Comparison of ENCODE assay signal across 19 mouse cellular contexts in genomic region chr3:109574161-109574560, GRCm38 (mm10).
DNase-seq lines count a peak whose midpoint lies in the region; ATAC-seq and TF ChIP-seq lines count a peak whose summit lies in the region.
"Had no signal": no experiment of that assay in that cellular context is flagged by ENCODE, and none has a peak within 500 bp of the region (broad histone marks: within the 10 kb centered on the region; RNA-seq: fewer than 3 reads in every experiment).

No protein-coding gene starts in this region.

- H3K4me2 ChIP-seq in heart, embryonic 13.5 days = 0 out of 2 replicates have a peak overlapping the region, but pooled peaks have one; percentile 6
- H3K4me2 ChIP-seq in lung, embryonic 14.5 days = peak overlapping the region; percentile 29
- peak overlapping the region; percentile 37 for H3K4me2 ChIP-seq in intestine, embryonic 16.5 days (ENCODE audit: low read depth, low read length)
- peak overlapping the region; percentile 41 for H3K4me2 ChIP-seq in stomach, embryonic 16.5 days (ENCODE audit: low read depth, low read length)
- H3K4me2 ChIP-seq: hindbrain, embryonic 12.5 days had no signal

- TF ChIP-seq CTCF in lung, embryonic 14.5 days (IDR thresholded peaks at IDR 0.05; ENCODE audit: low read depth) = no peak

- no peak overlapping the region for H3K9ac ChIP-seq in heart, embryonic 13.5 days
- no peak overlapping the region for H3K9ac ChIP-seq in lung, embryonic 14.5 days
- peak overlapping the region; percentile 39; the same call in 1 of the 2 replicates for H3K9ac ChIP-seq in intestine, embryonic 16.5 days (ENCODE audit: low read depth, low read length)
- peak overlapping the region; percentile 63 for H3K9ac ChIP-seq in stomach, embryonic 16.5 days (ENCODE audit: low read length)
- H3K9ac ChIP-seq: hindbrain, embryonic 12.5 days had no signal

- WGBS in heart, embryonic 13.5 days = 80% methylated on average over 6 of the region's 6 CpGs
- 41% methylated on average over 6 of the region's 6 CpGs for WGBS in lung, embryonic 14.5 days
- WGBS in intestine, embryonic 16.5 days = 52% methylated on average over 6 of the region's 6 CpGs
- WGBS in stomach, embryonic 16.5 days = 55% methylated on average over 6 of the region's 6 CpGs

- no peak for ATAC-seq in heart, embryonic 13.5 days (ENCODE audit: extremely low read depth, insufficient number of reproducible peaks, low FRiP score, low TSS enrichment)
- ATAC-seq in lung, embryonic 14.5 days (ENCODE audit: insufficient read depth) = peak; percentile 30; the same call in 1 of the 2 replicates
- no peak for ATAC-seq in intestine, embryonic 16.5 days
- no peak for ATAC-seq in stomach, embryonic 16.5 days (ENCODE audit: insufficient read depth, low FRiP score)
- ATAC-seq in erythroblast, adult 5-6 weeks (replicated peaks; ENCODE audit: low FRiP score, poor library complexity, severe bottlenecking) = no peak
- ATAC-seq: inflammation-experienced regulatory T-cells, adult 6 months had no signal

- no peak for DNase-seq in heart, adult 11 months
- DNase-seq in lung, embryonic 14.5 days = no peak
- no peak for DNase-seq in lung, adult 18-20 months
- no peak for DNase-seq in adrenal gland, postnatal 36 days
- DNase-seq: cerebellum, adult 11-12 months; cerebellum, postnatal 25 days; gastrocnemius, postnatal 25 days; heart, postnatal 10 days; liver; lung, adult 2 months; spleen, adult 18-20 months; thymus, postnatal 14 days had no signal

- no peak overlapping the region for H3K27ac ChIP-seq in heart, embryonic 13.5 days (replicated peaks)
- H3K27ac ChIP-seq in lung, embryonic 14.5 days (ENCODE audit: low read depth) = peak overlapping the region; percentile 10; the same call in 1 of the 2 replicates
- peak overlapping the region; percentile 55 for H3K27ac ChIP-seq in intestine, embryonic 16.5 days (ENCODE audit: low read length)
- peak overlapping the region; percentile 50 for H3K27ac ChIP-seq in stomach, embryonic 16.5 days (ENCODE audit: low read length)
- H3K27ac ChIP-seq: hindbrain, embryonic 12.5 days; left cerebral cortex, adult 2 months had no signal

- no peaks in the 10 kb centered on the region for H3K27me3 ChIP-seq in heart, embryonic 13.5 days (replicated peaks)
- no peaks in the 10 kb centered on the region for H3K27me3 ChIP-seq in lung, embryonic 14.5 days (ENCODE audit: insufficient read depth, low read length)
- H3K27me3 ChIP-seq in intestine, embryonic 16.5 days (replicated peaks; ENCODE audit: control insufficient read depth, insufficient read depth, low read length) = no peaks in the 10 kb centered on the region
- no peaks in the 10 kb centered on the region for H3K27me3 ChIP-seq in stomach, embryonic 16.5 days (ENCODE audit: control insufficient read depth, insufficient read depth, low read length)
- H3K27me3 ChIP-seq: hindbrain, embryonic 12.5 days had no signal

- no peak overlapping the region for H3K4me3 ChIP-seq in heart, embryonic 13.5 days
- no peak overlapping the region for H3K4me3 ChIP-seq in lung, embryonic 14.5 days (ENCODE audit: low read depth, low read length)
- peak overlapping the region; percentile 37 for H3K4me3 ChIP-seq in intestine, embryonic 16.5 days (ENCODE audit: low read length)
- peak overlapping the region; percentile 36 for H3K4me3 ChIP-seq in stomach, embryonic 16.5 days (replicated peaks; ENCODE audit: low read length)
- H3K4me3 ChIP-seq: hindbrain, embryonic 12.5 days; left cerebral cortex, adult 2 months had no signal

- no peaks in the 10 kb centered on the region for H3K36me3 ChIP-seq in heart, embryonic 13.5 days
- H3K36me3 ChIP-seq in lung, embryonic 14.5 days (ENCODE audit: insufficient read depth) = no peaks in the 10 kb centered on the region
- no peaks in the 10 kb centered on the region for H3K36me3 ChIP-seq in intestine, embryonic 16.5 days (ENCODE audit: control insufficient read depth, insufficient read depth, low read length)
- H3K36me3 ChIP-seq in stomach, embryonic 16.5 days (ENCODE audit: control insufficient read depth, insufficient read depth, low read length) = no peaks in the 10 kb centered on the region
- H3K36me3 ChIP-seq: hindbrain, embryonic 12.5 days had no signal

- H3K9me3 ChIP-seq in heart, embryonic 13.5 days = no peaks in the 10 kb centered on the region
- no peaks in the 10 kb centered on the region for H3K9me3 ChIP-seq in lung, embryonic 14.5 days (ENCODE audit: low read depth, low read length)
- H3K9me3 ChIP-seq in intestine, embryonic 16.5 days (ENCODE audit: control insufficient read depth, low read length) = no peaks in the 10 kb centered on the region
- no peaks in the 10 kb centered on the region for H3K9me3 ChIP-seq in stomach, embryonic 16.5 days (replicated peaks; ENCODE audit: control insufficient read depth, low read length)
- H3K9me3 ChIP-seq: hindbrain, embryonic 12.5 days had no signal

- peaks cover 13% of the 10 kb centered on the region for H3K4me1 ChIP-seq in heart, embryonic 13.5 days
- no peaks in the 10 kb centered on the region for H3K4me1 ChIP-seq in lung, embryonic 14.5 days (ENCODE audit: insufficient read depth)
- peaks cover 9% of the 10 kb centered on the region; the same call in 1 of the 2 replicates for H3K4me1 ChIP-seq in intestine, embryonic 16.5 days (ENCODE audit: control insufficient read depth, insufficient read depth, low read length)
- peaks cover 13% of the 10 kb centered on the region for H3K4me1 ChIP-seq in stomach, embryonic 16.5 days (ENCODE audit: control insufficient read depth, insufficient read depth, low read length)
- H3K4me1 ChIP-seq: hindbrain, embryonic 12.5 days had no signal

Comparison
In these comparisons a context has a peak if more than half of its experiments do, and no peak if none do; other contexts are left out.
1. H3K4me3 ChIP-seq: peak in intestine, embryonic 16.5 days (single experiment) and stomach, embryonic 16.5 days (single experiment); none in heart, embryonic 13.5 days (single experiment) and lung, embryonic 14.5 days (single experiment).
2. H3K9ac ChIP-seq: peak in intestine, embryonic 16.5 days (single experiment) and stomach, embryonic 16.5 days (single experiment); none in heart, embryonic 13.5 days (single experiment) and lung, embryonic 14.5 days (single experiment).
3. Peak in every context shown above with its lines, with median percentiles within 50 percentile points of each other: H3K4me2 ChIP-seq.